Mouse (Mus musculus): ENCODE measurements around the gene Inpp5k. TPM values are rescaled to one million over a fixed set of nuclear protein-coding genes. Genes with fewer than 3 reads are reported as not detected.

Inpp5k gene
- total and polyA plus RNA-seq, 3 experiments: 31.2 to 41.9 (median 35.6) TPM

GRCm38 (mm10) chr11:75588285-75588941 lies 42.4 kb upstream of the Inpp5k start:
- peaks cover 10 to 64% of the 10 kb centered on the region in 2 experiments for H3K4me1 ChIP-seq (ENCODE audit: control insufficient read depth in 1 of 2, insufficient read depth in 2 of 2)

DNA sequence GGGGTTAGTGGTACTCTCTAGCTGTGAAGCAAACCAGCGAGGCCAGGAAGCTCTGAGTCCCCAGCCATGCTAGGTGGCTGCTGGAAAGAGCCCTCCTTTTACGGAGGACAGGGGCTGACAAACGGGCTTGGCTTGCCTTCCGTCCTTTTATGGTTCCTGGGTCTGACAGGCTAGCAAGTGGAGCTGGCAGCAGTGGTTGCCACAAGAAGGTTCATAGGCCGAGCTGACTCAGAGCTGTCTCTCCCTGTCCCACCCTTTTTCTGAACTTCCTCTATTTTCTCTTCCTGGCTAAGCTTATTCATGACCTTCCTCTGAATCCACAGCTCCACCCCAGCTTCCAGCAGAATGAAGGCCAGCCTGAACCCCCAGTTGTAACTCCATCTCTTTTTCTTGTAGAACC lies 38.2 kb upstream of the Inpp5k start:
- H3K27me3 ChIP-seq (replicated peaks): no peaks in the 10 kb centered on the region
- in situ Hi-C loops (cut with MboI; ENCODE audit: low pct_ligation_motif_present, low pct_unique_long_range_greater_than_20kb, low sequenced_read_pairs): no loop called here
- H3K79me2 ChIP-seq (replicated peaks; ENCODE audit: control insufficient read depth, extremely low read depth, insufficient read depth, poor library complexity, severe bottlenecking): peaks cover 25% of the 10 kb centered on the region
- peaks cover 8 to 74% of the 10 kb centered on the region in 2 experiments for H3K4me1 ChIP-seq (ENCODE audit: control insufficient read depth in 1 of 2, insufficient read depth in 2 of 2)
- H3K4me2 ChIP-seq (ENCODE audit: insufficient read depth, low read depth, poor library complexity, severe bottlenecking): no peak overlapping the region
- H3K27ac ChIP-seq (ENCODE audit: insufficient read depth, low read depth): no peak overlapping the region
- no peak for DNase-seq (ENCODE audit: extremely low read depth)
- dilution Hi-C loops (cut with MboI; ENCODE audit: extremely low pct_ligation_motif_present, extremely low pct_unique_long_range_greater_than_20kb, low sequenced_read_pairs): no loop called here
- H3K4me3 ChIP-seq (replicated peaks in 1 of 3; ENCODE audit: low read depth in 2 of 3, low read length in 2 of 3, poor library complexity in 1 of 3): no peak overlapping the region
- H3K9me3 ChIP-seq (replicated peaks; ENCODE audit: low read length): no peaks in the 10 kb centered on the region
- no peak overlapping the region for H3K9ac ChIP-seq (ENCODE audit: insufficient read depth, low read depth)
- peaks cover 37 to 75% of the 10 kb centered on the region in 2 experiments for H3K36me3 ChIP-seq (replicated peaks in 1 of 2; ENCODE audit: control insufficient read depth in 1 of 2, insufficient read depth in 1 of 2, low read length in 1 of 2)
- TF ChIP-seq MEF2A (IDR thresholded peaks at IDR 0.05; ENCODE audit: borderline replicate concordance, low read depth, low read length) (no peak), TBP (conservative IDR thresholded peaks at IDR 0.05; ENCODE audit: low read depth, low read length) (no peak), IRF4 (IDR thresholded peaks at IDR 0.05; ENCODE audit: low read depth, low read length) (no peak), MYC (IDR thresholded peaks at IDR 0.05; ENCODE audit: low read depth, low read length) (no peak), NELFE (IDR thresholded peaks at IDR 0.05; ENCODE audit: low read depth, low read length) (no peak), BHLHE40 (IDR thresholded peaks at IDR 0.05; ENCODE audit: low read depth, low read length) (no peak), MAFK (IDR thresholded peaks at IDR 0.05; ENCODE audit: insufficient replicate concordance, low read length) (no peak), RCOR1 (conservative IDR thresholded peaks at IDR 0.05; ENCODE audit: low read depth, low read length) (no peak), ZKSCAN1 (IDR thresholded peaks at IDR 0.05; ENCODE audit: borderline replicate concordance, low read depth, low read length) (no peak), MAX (IDR thresholded peaks at IDR 0.05; ENCODE audit: low read length) (no peak), JUN (IDR thresholded peaks at IDR 0.05; ENCODE audit: insufficient read depth, low read depth, low read length) (no peak), NRF1 (IDR thresholded peaks at IDR 0.05; ENCODE audit: low read depth, low read length) (no peak), JUND (conservative IDR thresholded peaks at IDR 0.05; ENCODE audit: low read depth, low read length) (no peak), E2F4 (IDR thresholded peaks at IDR 0.05; ENCODE audit: insufficient replicate concordance, low read depth, low read length) (no peak), CHD2 (IDR thresholded peaks at IDR 0.05; ENCODE audit: low read length) (no peak), GABPA (IDR thresholded peaks at IDR 0.05; ENCODE audit: insufficient replicate concordance, low read depth, low read length) (no peak)

More at GRCm38 (mm10) chr11:75588285-75588941, 42.4 kb upstream of the Inpp5k start:
- in situ Hi-C loops (cut with MboI; ENCODE audit: low pct_ligation_motif_present, low pct_unique_long_range_greater_than_20kb, low sequenced_read_pairs) (no loop called here), dilution Hi-C loops (cut with MboI; ENCODE audit: extremely low pct_ligation_motif_present, extremely low pct_unique_long_range_greater_than_20kb, low sequenced_read_pairs) (no loop called here)
- Histone ChIP-seq H3K9ac (ENCODE audit: insufficient read depth, low read depth) (peak overlapping the region; percentile 82), H3K27me3 (replicated peaks) (no peaks in the 10 kb centered on the region), H3K36me3 (replicated peaks in 1 of 2; ENCODE audit: control insufficient read depth in 1 of 2, insufficient read depth in 1 of 2, low read length in 1 of 2) (peaks cover 16 to 37% of the 10 kb centered on the region in 2 experiments), H3K4me2 (ENCODE audit: insufficient read depth, low read depth, poor library complexity, severe bottlenecking) (peak overlapping the region; percentile 80), H3K9me3 (replicated peaks; ENCODE audit: low read length) (no peaks in the 10 kb centered on the region), H3K27ac (ENCODE audit: insufficient read depth, low read depth) (peak overlapping the region; percentile 10), H3K79me2 (replicated peaks; ENCODE audit: control insufficient read depth, extremely low read depth, insufficient read depth, poor library complexity, severe bottlenecking) (peaks cover 25% of the 10 kb centered on the region), H3K4me3 (replicated peaks in 1 of 3; ENCODE audit: low read depth in 2 of 3, low read length in 2 of 3, poor library complexity in 1 of 3) (peak overlapping the region; percentile 81 to 94 (median 91))
- TF ChIP-seq CTCF (conservative IDR thresholded peaks at IDR 0.05 in 1 of 2, IDR thresholded peaks at IDR 0.05 in 1 of 2; ENCODE audit: low read depth in 2 of 2, low read length in 2 of 2) (no peak), POLR2A (IDR thresholded peaks at IDR 0.05; ENCODE audit: low read depth, low read length) (no peak), USF1 (IDR thresholded peaks at IDR 0.05; ENCODE audit: low read depth, low read length) (no peak), MAX (IDR thresholded peaks at IDR 0.05; ENCODE audit: low read length) (no peak; the same call in 1 of the 2 replicates), MEF2A (IDR thresholded peaks at IDR 0.05; ENCODE audit: borderline replicate concordance, low read depth, low read length) (no peak), EP300 (IDR thresholded peaks at IDR 0.05; ENCODE audit: low read length) (no peak), SIN3A (IDR thresholded peaks at IDR 0.05; ENCODE audit: low read length) (0 out of 2 replicates have a peak, but pooled peaks have one; percentile 17), RCOR1 (conservative IDR thresholded peaks at IDR 0.05; ENCODE audit: low read depth, low read length) (no peak), UBTF (IDR thresholded peaks at IDR 0.05; ENCODE audit: low read depth, low read length) (peak; percentile 69; the same call in 1 of the 2 replicates), RAD21 (IDR thresholded peaks at IDR 0.05; ENCODE audit: low read depth, low read length) (no peak), IRF4 (IDR thresholded peaks at IDR 0.05; ENCODE audit: low read depth, low read length) (no peak), MAZ (IDR thresholded peaks at IDR 0.05; ENCODE audit: low read depth, low read length) (no peak), NELFE (IDR thresholded peaks at IDR 0.05; ENCODE audit: low read depth, low read length) (no peak), BHLHE40 (IDR thresholded peaks at IDR 0.05; ENCODE audit: low read depth, low read length) (peak; percentile 26; the same call in 1 of the 2 replicates), NRF1 (IDR thresholded peaks at IDR 0.05; ENCODE audit: low read depth, low read length) (no peak)
- peak; percentile 51 for DNase-seq (ENCODE audit: extremely low read depth)

Data from CH12.LX (cell line).